Mouse (Mus musculus): ENCODE measurements around the gene Kcnk10. TPM values are rescaled to one million over a fixed set of nuclear protein-coding genes. Genes with fewer than 3 reads are reported as not detected.

Gene Kcnk10
- under 1 TPM in 1 of 2 experiments, not detected in 1; 0.58 TPM for total RNA-seq (2023)

GRCm38 (mm10) chr12:98577861-98578360 is at the start of gene Kcnk10:
Gene Kcnk10 (minus strand): TSS chr12:98578310.

GRCm38 (mm10) chr12:98627392-98628259 is 49.5 kb upstream of the Kcnk10 start, which contains the start of gene Spata7:
Gene Spata7 (plus strand): TSS chr12:98628157.

Other genes with a start within 250 kb of the Kcnk10 start
- 1 to 10 TPM; 3.4 to 3.7 TPM for gene Spata7, start 49.8 kb upstream of the Kcnk10 start, total RNA-seq (2023)
- 1 to 10 TPM; 3.5 to 4.4 TPM for gene Ptpn21, start 159.1 kb upstream of the Kcnk10 start, total RNA-seq (2023)
- 10 to 100 TPM; 50.6 to 54.5 TPM for gene Zc3h14, start 168.7 kb upstream of the Kcnk10 start, total RNA-seq (2023)

All from monocyte, adult 59 days (primary cell).